10 mouse cellular contexts compared by ENCODE assay signal in genomic region chr4:107018521-107018920, GRCm38 (mm10). TPM values are rescaled to one million over a fixed set of nuclear protein-coding genes. Genes with fewer than 3 reads are reported as not detected.
DNase-seq lines count a peak whose midpoint lies in the region; ATAC-seq lines count a peak whose summit lies in the region.
"Had no signal": no experiment of that assay in that cellular context is flagged by ENCODE, and none has a peak within 500 bp of the region (broad histone marks: within the 10 kb centered on the region; RNA-seq: fewer than 3 reads in every experiment).

No protein-coding gene starts in this region.

- H3K4me3 ChIP-seq in brown adipose tissue, adult 24 weeks (ENCODE audit: insufficient read depth, low read depth, low read length): no peak overlapping the region
- H3K4me3 ChIP-seq in midbrain, embryonic 13.5 days (replicated peaks): no peak overlapping the region

- no peak overlapping the region for H3K4me2 ChIP-seq in midbrain, embryonic 13.5 days (replicated peaks)

- H3K9ac ChIP-seq in midbrain, embryonic 13.5 days (replicated peaks): peak overlapping the region; percentile 37; the same call in 1 of the 2 replicates

- H3K36me3 ChIP-seq in midbrain, embryonic 13.5 days: no peaks in the 10 kb centered on the region; the same call in 1 of the 2 replicates

- H3K9me3 ChIP-seq in midbrain, embryonic 13.5 days: no peaks in the 10 kb centered on the region

- intact Hi-C loops in gastrocnemius, postnatal 14 days (cut with DNase I; ENCODE audit: low total_unique reads): no loop called here
- intact Hi-C loops in heart, postnatal 14 days (cut with DNase I): no loop called here

- no peaks in the 10 kb centered on the region for H3K27me3 ChIP-seq in midbrain, embryonic 13.5 days
- H3K27me3 ChIP-seq: CH12.LX had no signal

- peak; percentile 18 for DNase-seq in gastrocnemius, postnatal 10 days
- DNase-seq in gastrocnemius, postnatal 14 days: no peak
- peak; percentile 36 to 63 for DNase-seq in heart, postnatal 14 days
- DNase-seq in urinary bladder, postnatal 25 days (ENCODE audit: low spot score): no peak
- no peak for DNase-seq in left cerebral cortex, adult 11 months (ENCODE audit: low spot score)
- no peak for DNase-seq in ovary, postnatal 14 days (ENCODE audit: low spot score)
- DNase-seq: thymus, adult 2 months had no signal

- WGBS in midbrain, embryonic 13.5 days: 71% methylated on average over 3 of the region's 3 CpGs

- H3K27ac ChIP-seq in brown adipose tissue, adult 24 weeks (replicated peaks; ENCODE audit: low read depth, low read length): 0 out of 2 replicates have a peak overlapping the region, but pooled peaks have one; percentile 19
- H3K27ac ChIP-seq in midbrain, embryonic 13.5 days: peak overlapping the region; percentile 72

- no peak for ATAC-seq in midbrain, embryonic 13.5 days

- peaks cover 33% of the 10 kb centered on the region for H3K4me1 ChIP-seq in brown adipose tissue, adult 24 weeks (ENCODE audit: control insufficient read depth, insufficient read depth, insufficient read length, low read length)
- H3K4me1 ChIP-seq in midbrain, embryonic 13.5 days (replicated peaks): peaks cover 99% of the 10 kb centered on the region

RNA-seq across cellular contexts. Expression of gene Mrpl37, which starts 48.1 kb away (rescaled TPM):
- 10 to 100 TPM; 70.9 to 80.3 TPM for total RNA-seq in gastrocnemius, postnatal 10 days (2021)
- total RNA-seq in gastrocnemius, postnatal 14 days (2021): 10 to 100 TPM; 75.8 to 84.3 TPM
- 104 and 107 TPM in 2 replicates for polyA plus RNA-seq in brown adipose tissue, adult 24 weeks (2012; ENCODE audit: insufficient read depth, insufficient read length, missing spikeins)
- total RNA-seq in heart, postnatal 14 days (2021): 10 to 100 TPM; 90.0 to 98.9 TPM
- 72.8 and 84.9 TPM in 2 replicates for polyA plus RNA-seq in midbrain, embryonic 13.5 days (2015; fragmentation: Nextera tagmentation; extraction: Ambion mirVana)

RNA-seq across cellular contexts. Expression of gene Cyb5rl, which starts 48.3 kb away (rescaled TPM):
- 10 to 100 TPM; 14.9 to 17.2 TPM for total RNA-seq in gastrocnemius, postnatal 10 days (2021)
- total RNA-seq in gastrocnemius, postnatal 14 days (2021): 10 to 100 TPM; 16.2 to 17.1 TPM
- 5.2 and 12.3 TPM in 2 replicates for polyA plus RNA-seq in brown adipose tissue, adult 24 weeks (2012; ENCODE audit: insufficient read depth, insufficient read length, missing spikeins)
- total RNA-seq in heart, postnatal 14 days (2021): 10 to 100 TPM; 11.7 to 14.5 TPM
- 3.5 and 4.2 TPM in 2 replicates for polyA plus RNA-seq in midbrain, embryonic 13.5 days (2015; fragmentation: Nextera tagmentation; extraction: Ambion mirVana)

Comparison
In these comparisons a context has a peak if more than half of its experiments do, and no peak if none do; other contexts are left out.
1. DNase-seq: peak in gastrocnemius, postnatal 10 days (single experiment) and heart, postnatal 14 days (2 of 2); none in gastrocnemius, postnatal 14 days (single experiment), urinary bladder, postnatal 25 days (single experiment), left cerebral cortex, adult 11 months (single experiment) and ovary, postnatal 14 days (single experiment).